Mouse (Mus musculus) liver, postnatal 0 days (tissue): ENCODE measurements around the gene Mapk13.

Experiments used
- CTCF ChIP-seq: sonication (generic); IDR thresholded peaks from 2 replicates; pipeline ENCODE4 v1.5.1; 2016; ENCODE audit warnings: antibody characterized with exemption, low read depth
- EP300 ChIP-seq: IDR thresholded peaks from 2 replicates; pipeline ENCODE4 v1.6.1; 2016; ENCODE audit warnings: antibody characterized with exemption, low read depth, mild to moderate bottlenecking

DNA sequence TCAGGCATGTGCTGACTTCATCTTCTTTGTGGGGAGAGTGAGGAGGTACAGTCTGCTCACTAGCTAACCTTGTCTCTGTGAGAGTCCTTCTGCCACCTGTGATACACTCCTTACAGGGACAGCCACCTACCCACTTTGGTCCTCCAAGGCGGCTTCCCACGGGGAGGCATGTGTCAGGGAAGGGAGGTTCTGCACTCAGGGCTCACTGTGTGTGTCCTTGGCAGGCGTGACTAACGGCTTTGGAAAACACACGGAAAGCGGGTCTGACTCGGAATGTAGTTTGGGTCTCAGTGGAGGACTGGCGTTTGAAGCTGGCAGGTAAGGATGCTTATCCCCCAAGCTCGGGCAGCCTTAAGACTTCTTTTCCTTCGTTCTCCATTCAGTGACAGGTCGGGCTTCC lies 54.7 kb downstream of the Mapk13 start:
- TF ChIP-seq EP300 (no peak), CTCF (no peak)
